8 mouse cellular contexts compared by ENCODE assay signal in the genomic region with DNA sequence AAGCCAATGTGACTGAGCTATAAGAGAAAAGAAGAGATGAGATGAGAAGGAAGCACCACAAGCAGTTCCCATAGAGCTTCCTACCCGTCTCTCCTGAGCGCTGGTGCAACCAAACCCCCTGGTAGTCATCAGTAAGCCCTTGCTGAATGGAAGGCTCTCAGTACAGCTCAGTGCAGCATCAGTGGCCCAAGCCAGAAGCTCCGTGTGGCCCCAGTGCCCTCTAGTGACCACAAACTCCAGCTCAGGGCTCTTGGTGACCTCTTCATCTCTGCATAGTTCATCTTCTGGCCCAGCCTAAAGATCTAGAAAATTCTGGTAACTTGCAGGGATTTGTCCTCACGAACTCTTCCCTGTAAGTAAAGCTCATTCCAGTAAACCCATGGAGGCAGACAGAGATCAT.
A peak's percentile ranks its signal among the peaks of the same experiment; 100 is the strongest.
DNase-seq lines count a peak whose midpoint lies in the region; ATAC-seq and TF ChIP-seq lines count a peak whose summit lies in the region.

No protein-coding gene starts in this region.

- H3K4me3 ChIP-seq in hindbrain, embryonic 11.5 days (ENCODE audit: low read depth, low read length), result no peak overlapping the region
- H3K4me3 ChIP-seq in hindbrain, embryonic 12.5 days, result no peak overlapping the region
- H3K4me3 ChIP-seq in C2C12 (ENCODE audit: insufficient read depth, poor library complexity, severe bottlenecking), result no peak overlapping the region
- H3K4me3 ChIP-seq in embryonic facial prominence, embryonic 11.5 days (ENCODE audit: low read depth, low read length), result no peak overlapping the region
- H3K4me3 ChIP-seq in stomach, embryonic 16.5 days (replicated peaks; ENCODE audit: low read length), result no peak overlapping the region

- no peaks in the 10 kb centered on the region for H3K4me1 ChIP-seq in hindbrain, embryonic 11.5 days (replicated peaks; ENCODE audit: control insufficient read depth, insufficient read depth, low read length)
- H3K4me1 ChIP-seq in hindbrain, embryonic 12.5 days, result no peaks in the 10 kb centered on the region
- no peaks in the 10 kb centered on the region for H3K4me1 ChIP-seq in embryonic facial prominence, embryonic 11.5 days (ENCODE audit: control insufficient read depth, insufficient read depth, low read length)
- peaks cover 14% of the 10 kb centered on the region for H3K4me1 ChIP-seq in stomach, embryonic 16.5 days (ENCODE audit: control insufficient read depth, insufficient read depth, low read length)

- TF ChIP-seq CTCF in C2C12 (IDR thresholded peaks at IDR 0.05; ENCODE audit: control insufficient read depth, insufficient read depth, insufficient read length), result peak; percentile 63

- no peaks in the 10 kb centered on the region for H3K79me3 ChIP-seq in C2C12 (ENCODE audit: low read depth)

- no peak overlapping the region for H3ac ChIP-seq in C2C12 (ENCODE audit: control insufficient read depth, insufficient read length, low read depth)

- WGBS in hindbrain, embryonic 11.5 days, result 45% methylated on average over 4 of the region's 4 CpGs
- 45% methylated on average over 4 of the region's 4 CpGs for WGBS in hindbrain, embryonic 12.5 days
- WGBS in embryonic facial prominence, embryonic 11.5 days, result 41% methylated on average over 4 of the region's 4 CpGs
- WGBS in stomach, embryonic 16.5 days, result 55% methylated on average over 4 of the region's 4 CpGs

- no peak overlapping the region for H3K27ac ChIP-seq in hindbrain, embryonic 11.5 days (ENCODE audit: low read depth, low read length)
- H3K27ac ChIP-seq in hindbrain, embryonic 12.5 days, result no peak overlapping the region
- no peak overlapping the region for H3K27ac ChIP-seq in embryonic facial prominence, embryonic 11.5 days (replicated peaks; ENCODE audit: low read depth, low read length)
- no peak overlapping the region for H3K27ac ChIP-seq in stomach, embryonic 16.5 days (ENCODE audit: low read length)

- ATAC-seq in hindbrain, embryonic 11.5 days (ENCODE audit: low FRiP score), result no peak
- ATAC-seq in hindbrain, embryonic 12.5 days (ENCODE audit: low FRiP score), result no peak
- ATAC-seq in embryonic facial prominence, embryonic 11.5 days (replicated peaks; ENCODE audit: insufficient number of reproducible peaks, low FRiP score, low TSS enrichment, low read depth), result no peak
- peak; percentile 63; the same call in 1 of the 2 replicates for ATAC-seq in stomach, embryonic 16.5 days (ENCODE audit: insufficient read depth, low FRiP score)

- H3K36me3 ChIP-seq in hindbrain, embryonic 11.5 days (ENCODE audit: control insufficient read depth, insufficient read depth, low read length), result no peaks in the 10 kb centered on the region
- H3K36me3 ChIP-seq in hindbrain, embryonic 12.5 days, result no peaks in the 10 kb centered on the region
- H3K36me3 ChIP-seq in C2C12 (ENCODE audit: control insufficient read depth, insufficient read depth), result no peaks in the 10 kb centered on the region
- no peaks in the 10 kb centered on the region for H3K36me3 ChIP-seq in embryonic facial prominence, embryonic 11.5 days (replicated peaks; ENCODE audit: control insufficient read depth, insufficient read depth, low read depth, low read length)
- no peaks in the 10 kb centered on the region for H3K36me3 ChIP-seq in stomach, embryonic 16.5 days (ENCODE audit: control insufficient read depth, insufficient read depth, low read length)

- H3K4me2 ChIP-seq in hindbrain, embryonic 11.5 days (replicated peaks; ENCODE audit: low read depth, low read length), result no peak overlapping the region
- no peak overlapping the region for H3K4me2 ChIP-seq in hindbrain, embryonic 12.5 days (replicated peaks)
- no peak overlapping the region for H3K4me2 ChIP-seq in embryonic facial prominence, embryonic 11.5 days (ENCODE audit: low read depth, low read length)
- no peak overlapping the region for H3K4me2 ChIP-seq in stomach, embryonic 16.5 days (ENCODE audit: low read depth, low read length)

- H3K9me3 ChIP-seq in hindbrain, embryonic 11.5 days (ENCODE audit: control insufficient read depth, low read length), result no peaks in the 10 kb centered on the region
- no peaks in the 10 kb centered on the region for H3K9me3 ChIP-seq in hindbrain, embryonic 12.5 days (replicated peaks)
- H3K9me3 ChIP-seq in embryonic facial prominence, embryonic 11.5 days (replicated peaks; ENCODE audit: control insufficient read depth, low read length), result no peaks in the 10 kb centered on the region
- H3K9me3 ChIP-seq in stomach, embryonic 16.5 days (replicated peaks; ENCODE audit: control insufficient read depth, low read length), result no peaks in the 10 kb centered on the region

- H3K79me2 ChIP-seq in C2C12 (ENCODE audit: control insufficient read depth, insufficient read depth), result no peaks in the 10 kb centered on the region

- peak; percentile 23 for DNase-seq in hindbrain, embryonic 11.5 days (ENCODE audit: low spot score)
- peak; percentile 54 for DNase-seq in adrenal gland, postnatal 25 days
- peak; percentile 27 for DNase-seq in embryonic facial prominence, embryonic 11.5 days (ENCODE audit: low spot score)
- DNase-seq in kidney, postnatal 10 days, result peak; percentile 81
- peak; percentile 72 for DNase-seq in lung, postnatal 36 days

- H3K9ac ChIP-seq in hindbrain, embryonic 11.5 days (ENCODE audit: low read depth, low read length), result no peak overlapping the region
- H3K9ac ChIP-seq in hindbrain, embryonic 12.5 days, result no peak overlapping the region
- H3K9ac ChIP-seq in embryonic facial prominence, embryonic 11.5 days (replicated peaks; ENCODE audit: low read length), result no peak overlapping the region
- no peak overlapping the region for H3K9ac ChIP-seq in stomach, embryonic 16.5 days (ENCODE audit: low read length)

- no peaks in the 10 kb centered on the region for H3K27me3 ChIP-seq in hindbrain, embryonic 11.5 days (ENCODE audit: control insufficient read depth, insufficient read depth, low read length)
- H3K27me3 ChIP-seq in hindbrain, embryonic 12.5 days, result 0 out of 2 replicates have a peak, but pooled peaks cover 2% of the 10 kb centered on the region
- H3K27me3 ChIP-seq in C2C12 (ENCODE audit: control insufficient read depth, insufficient read depth, insufficient read length), result no peaks in the 10 kb centered on the region
- no peaks in the 10 kb centered on the region for H3K27me3 ChIP-seq in embryonic facial prominence, embryonic 11.5 days (ENCODE audit: control insufficient read depth, insufficient read depth, low read length)
- no peaks in the 10 kb centered on the region for H3K27me3 ChIP-seq in stomach, embryonic 16.5 days (ENCODE audit: control insufficient read depth, insufficient read depth, low read length)

TF ChIP-seq in C2C12, 6 proteins besides CTCF, POLR2A, EP300 and RAD21:
- TF ChIP-seq CEBPB (IDR thresholded peaks at IDR 0.05; ENCODE audit: low read depth) (no peak), USF1 (IDR thresholded peaks at IDR 0.05; ENCODE audit: low read depth) (no peak), FOSL1 (IDR thresholded peaks at IDR 0.05; ENCODE audit: insufficient read depth, low read length, poor library complexity, severe bottlenecking) (no peak), MYOG (IDR thresholded peaks at IDR 0.05; ENCODE audit: control insufficient read depth, extremely low read depth, insufficient read length) (no peak), MAX (IDR thresholded peaks at IDR 0.05) (no peak), MYOD1 (IDR thresholded peaks at IDR 0.05; ENCODE audit: control insufficient read depth, insufficient read length, low read depth) (no peak)

Comparison
In these comparisons a context has a peak if more than half of its experiments do, and no peak if none do; other contexts are left out.
1. DNase-seq: peak in every context shown above with its lines; median percentile 81 in kidney, postnatal 10 days; 72 in lung, postnatal 36 days; 54 in adrenal gland, postnatal 25 days; 27 in embryonic facial prominence, embryonic 11.5 days; 23 in hindbrain, embryonic 11.5 days.